Mouse (Mus musculus) natural killer cell, adult 2 months (primary cell): ENCODE results near the gene Dennd5b.
A peak's percentile ranks its signal among the peaks of the same experiment; 100 is the strongest.

Experiments used
- DNase-seq, 2 experiments: peaks; one replicate each; pipeline ENCODE4 v3.0.0; 2022; ENCODE audit warnings: low spot score in 2 of 2

Gene Dennd5b

GRCm38 (mm10) chr6:148946881-148947405 lies 154.5 kb downstream of the Dennd5b start:
- no peak for DNase-seq

- DNase-seq: peak; percentile 91 to 97
These were observed 155.1 kb downstream of the Dennd5b start, which contains the start of gene Sinhcaf for GRCm38 (mm10) chr6:148946409-148946742. Sinhcaf (minus strand) TSS chr6:148946467.

GRCm38 (mm10) chr6:148945509-148946408 lies 155.7 kb downstream of the Dennd5b start:
- peak; percentile 21 to 34 for DNase-seq

- peak; percentile 53 to 61 for DNase-seq
These were observed 156.5 kb downstream of the Dennd5b start for GRCm38 (mm10) chr6:148944767-148945508.

DNA sequence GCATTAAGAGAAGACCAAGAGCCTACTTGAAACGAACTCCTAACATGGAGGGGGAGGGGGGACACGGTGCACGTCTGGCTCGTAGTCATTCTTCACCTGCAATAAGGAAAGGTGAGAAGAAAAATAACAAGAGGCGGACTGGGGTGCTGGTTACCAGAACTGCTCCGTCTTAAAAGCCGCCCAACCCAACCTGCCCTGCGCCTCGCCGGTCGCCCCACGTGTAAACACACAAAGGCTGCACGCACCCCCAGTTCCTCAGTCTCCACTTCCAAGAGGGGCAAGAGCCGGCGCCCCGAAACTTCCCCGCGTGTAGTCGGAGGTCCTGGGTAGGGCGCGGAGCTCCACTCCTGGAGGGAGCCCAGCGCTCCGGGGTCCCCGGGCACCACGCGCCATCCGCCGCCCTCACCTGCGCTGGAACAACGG lies 157.1 kb downstream of the Dennd5b start:
- no peak for DNase-seq

GRCm38 (mm10) chr6:148943695-148944094 lies 157.8 kb downstream of the Dennd5b start:
- DNase-seq: no peak

DNA sequence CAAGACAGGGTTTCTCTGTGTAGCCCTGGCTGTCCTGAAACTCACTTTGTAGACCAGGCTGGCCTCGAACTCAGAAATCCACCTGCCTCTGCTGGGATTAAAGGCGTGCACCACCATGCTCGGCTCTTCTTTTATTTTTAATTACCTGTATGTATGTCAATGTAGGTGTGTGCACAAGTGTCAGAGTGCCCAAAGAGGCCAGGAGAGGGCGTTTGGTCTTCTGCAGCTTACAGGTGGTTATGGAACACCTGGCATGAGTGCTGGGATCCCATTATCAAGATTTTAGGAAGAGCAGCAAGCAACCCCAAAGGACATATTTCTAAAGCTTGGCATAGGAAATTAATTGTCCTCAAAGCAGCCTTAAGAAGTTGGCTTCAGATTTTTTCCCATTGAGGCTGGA lies 159.1 kb downstream of the Dennd5b start:
- DNase-seq: no peak

GRCm38 (mm10) chr6:148941880-148942279 lies 159.6 kb downstream of the Dennd5b start:
- DNase-seq: no peak

DNA sequence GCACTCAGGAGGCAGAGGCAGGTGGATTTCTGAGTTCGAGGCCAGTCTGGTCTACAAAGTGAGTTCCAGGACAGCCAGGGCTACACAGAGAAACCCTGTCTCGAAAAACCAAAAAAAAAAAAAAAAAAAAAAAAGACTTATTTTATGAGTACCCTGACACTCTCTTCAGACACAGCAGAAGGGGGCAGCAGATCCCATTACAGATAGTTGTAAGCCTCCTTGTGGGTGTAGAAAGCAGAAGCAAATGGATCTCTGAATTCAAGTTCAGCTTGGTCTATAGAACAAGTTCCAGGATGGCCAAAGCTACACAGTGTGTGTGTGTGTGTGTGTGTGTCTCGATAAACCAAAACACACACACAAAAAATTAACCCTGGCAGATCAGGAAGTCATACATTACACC lies 161.1 kb downstream of the Dennd5b start:
- peak in 1 of 2 experiments; percentile 43 for DNase-seq
